Mouse (Mus musculus): ENCODE measurements around the gene Golm1. TPM values are rescaled to one million over a fixed set of nuclear protein-coding genes. Genes with fewer than 3 reads are reported as not detected.
"Not testable (repeated sequence)": the region's sequence is repeated elsewhere in the genome, so short reads cannot be mapped to it uniquely, and the experiment has no call there.

The Golm1 gene
- total RNA-seq (2021) = 10 to 100 TPM; 18.5 to 22.7 TPM
- long read RNA-seq, experiment 1, transcript Golm1-201 (10 exons, 3,954 nt) = major isoform, 7 of 9 reads
- long read RNA-seq, experiment 1, partial matches to known transcripts = 0 of 9 reads
- long read RNA-seq, experiment 1, other reads (novel, unspliced or antisense) = 2 of 9 reads
- long read RNA-seq, experiment 2, transcript Golm1-201 (10 exons, 3,954 nt) = major isoform, 28 of 41 reads
- long read RNA-seq, experiment 2, partial matches to known transcripts = 0 of 41 reads
- long read RNA-seq, experiment 2, other reads (novel, unspliced or antisense) = 13 of 41 reads

- peak; percentile 16 to 32 for DNase-seq (ENCODE audit: low spot score in 2 of 2)
These were observed at the start of gene Golm1 for GRCm38 (mm10) chr13:59675151-59676011. Gene Golm1 (minus strand): TSS chr13:59675811.

- DNase-seq (ENCODE audit: low spot score in 2 of 2) = not testable (repeated sequence)
These were observed 46.5 kb upstream of the Golm1 start for GRCm38 (mm10) chr13:59722089-59722488.

GRCm38 (mm10) chr13:59719475-59719874 lies 43.9 kb upstream of the Golm1 start:
- no peak for DNase-seq (ENCODE audit: low spot score in 2 of 2)

GRCm38 (mm10) chr13:59718857-59719440 lies 43.3 kb upstream of the Golm1 start:
- DNase-seq (ENCODE audit: low spot score in 2 of 2) = not testable (repeated sequence)

- no peak for DNase-seq (ENCODE audit: low spot score in 2 of 2)
These were observed 38.1 kb upstream of the Golm1 start for GRCm38 (mm10) chr13:59713710-59714109.

GRCm38 (mm10) chr13:59711984-59712383 lies 36.4 kb upstream of the Golm1 start, which contains the start of gene Spata31d1b:
Gene Spata31d1b (plus strand): TSS chr13:59712284.
- not testable (repeated sequence) for DNase-seq (ENCODE audit: low spot score in 2 of 2)

- no peak for DNase-seq (ENCODE audit: low spot score in 2 of 2)
These were observed 34.6 kb upstream of the Golm1 start, which contains the start of gene Spata31d1a for GRCm38 (mm10) chr13:59710230-59710629. Gene Spata31d1a (minus strand): TSS chr13:59710330.

- DNase-seq (ENCODE audit: low spot score in 2 of 2) = no peak
These were observed 29.0 kb upstream of the Golm1 start for GRCm38 (mm10) chr13:59704562-59704961.

- DNase-seq (ENCODE audit: low spot score in 2 of 2) = no peak
These were observed 27.9 kb upstream of the Golm1 start for GRCm38 (mm10) chr13:59703514-59703913.

- not testable (repeated sequence) for DNase-seq (ENCODE audit: low spot score in 2 of 2)
These were observed 24.5 kb upstream of the Golm1 start for GRCm38 (mm10) chr13:59700137-59700536.

GRCm38 (mm10) chr13:59699131-59699530 lies 23.5 kb upstream of the Golm1 start:
- DNase-seq (ENCODE audit: low spot score in 2 of 2) = no peak

- DNase-seq (ENCODE audit: low spot score in 2 of 2) = no peak
These were observed 20.2 kb upstream of the Golm1 start for GRCm38 (mm10) chr13:59695781-59696180.

- DNase-seq (ENCODE audit: low spot score in 2 of 2) = no peak
These were observed 18.4 kb upstream of the Golm1 start, which contains the start of gene 4921517D22Rik for GRCm38 (mm10) chr13:59694008-59694407. Gene 4921517D22Rik (minus strand): TSS chr13:59694108.

GRCm38 (mm10) chr13:59691478-59691877 lies 15.9 kb upstream of the Golm1 start:
- no peak for DNase-seq (ENCODE audit: low spot score in 2 of 2)

GRCm38 (mm10) chr13:59690576-59690975 lies 15.0 kb upstream of the Golm1 start:
- DNase-seq (ENCODE audit: low spot score in 2 of 2) = no peak

- DNase-seq (ENCODE audit: low spot score in 2 of 2) = no peak
These were observed 14.2 kb upstream of the Golm1 start for GRCm38 (mm10) chr13:59689843-59690242.

GRCm38 (mm10) chr13:59689313-59689712 lies 13.7 kb upstream of the Golm1 start:
- DNase-seq (ENCODE audit: low spot score in 2 of 2) = no peak

GRCm38 (mm10) chr13:59688338-59688770 lies 12.7 kb upstream of the Golm1 start:
- no peak for DNase-seq (ENCODE audit: low spot score in 2 of 2)

GRCm38 (mm10) chr13:59685236-59685635 lies 9.6 kb upstream of the Golm1 start:
- no peak for DNase-seq (ENCODE audit: low spot score in 2 of 2)

GRCm38 (mm10) chr13:59682629-59683028 lies 7.0 kb upstream of the Golm1 start:
- no peak for DNase-seq (ENCODE audit: low spot score in 2 of 2)

- DNase-seq (ENCODE audit: low spot score in 2 of 2) = no peak
These were observed 4.3 kb upstream of the Golm1 start for GRCm38 (mm10) chr13:59679908-59680307.

- DNase-seq (ENCODE audit: low spot score in 2 of 2) = no peak
These were observed 3.7 kb upstream of the Golm1 start for GRCm38 (mm10) chr13:59679306-59679705.

Data from adrenal gland, postnatal 4 days (tissue).